Mouse (Mus musculus): ENCODE results near the gene Tmtc1. TPM values are rescaled to one million over a fixed set of nuclear protein-coding genes. Genes with fewer than 3 reads are reported as not detected.

Gene Tmtc1
- total and polyA plus RNA-seq, 2 experiments: 0.16 to 0.46 TPM

GRCm38 (mm10) chr6:148338326-148338957 is 105.7 kb downstream of the Tmtc1 start:
- no peaks in the 10 kb centered on the region for H3K4me1 ChIP-seq (ENCODE audit: control insufficient read depth, insufficient read depth, low read length)
- WGBS: 91% methylated on average over 3 of the region's 3 CpGs
- no peaks in the 10 kb centered on the region for H3K36me3 ChIP-seq (ENCODE audit: control insufficient read depth, insufficient read depth, low read length)
- no peaks in the 10 kb centered on the region for H3K79me2 ChIP-seq (ENCODE audit: control insufficient read depth, insufficient read depth, low read length)
- H3K9ac ChIP-seq (ENCODE audit: low read depth, low read length): no peak overlapping the region
- H3K27ac ChIP-seq (replicated peaks; ENCODE audit: insufficient read depth, low read depth, low read length): no peak overlapping the region
- DNase-seq (ENCODE audit: extremely low read depth, low read depth, low spot score): no peak
- H3K27me3 ChIP-seq (ENCODE audit: control insufficient read depth, insufficient read depth, low read length): no peaks in the 10 kb centered on the region
- H3K4me3 ChIP-seq (ENCODE audit: insufficient read depth, low read depth, low read length): no peak overlapping the region
- TF ChIP-seq CTCF (IDR thresholded peaks at IDR 0.05; ENCODE audit: low read depth, low read length) (no peak), POLR2A (IDR thresholded peaks at IDR 0.05; ENCODE audit: extremely low read depth, insufficient read depth, low read length) (no peak)

- H3K9ac ChIP-seq (ENCODE audit: low read depth, low read length): no peak overlapping the region
- H3K27me3 ChIP-seq (ENCODE audit: control insufficient read depth, insufficient read depth, low read length): no peaks in the 10 kb centered on the region
- H3K4me1 ChIP-seq (ENCODE audit: control insufficient read depth, insufficient read depth, low read length): no peaks in the 10 kb centered on the region
- no peak for DNase-seq (ENCODE audit: extremely low read depth, low read depth, low spot score)
- TF ChIP-seq POLR2A (IDR thresholded peaks at IDR 0.05; ENCODE audit: extremely low read depth, insufficient read depth, low read length) (no peak), CTCF (IDR thresholded peaks at IDR 0.05; ENCODE audit: low read depth, low read length) (no peak)
- H3K4me3 ChIP-seq (ENCODE audit: insufficient read depth, low read depth, low read length): no peak overlapping the region
- H3K27ac ChIP-seq (replicated peaks; ENCODE audit: insufficient read depth, low read depth, low read length): no peak overlapping the region
- no peaks in the 10 kb centered on the region for H3K79me2 ChIP-seq (ENCODE audit: control insufficient read depth, insufficient read depth, low read length)
- H3K36me3 ChIP-seq (ENCODE audit: control insufficient read depth, insufficient read depth, low read length): no peaks in the 10 kb centered on the region
These were observed 107.8 kb downstream of the Tmtc1 start for GRCm38 (mm10) chr6:148336290-148336955.

GRCm38 (mm10) chr6:148331916-148332315 is 112.3 kb downstream of the Tmtc1 start:
- H3K27ac ChIP-seq (replicated peaks; ENCODE audit: insufficient read depth, low read depth, low read length): no peak overlapping the region
- no peak for TF ChIP-seq POLR2A (IDR thresholded peaks at IDR 0.05; ENCODE audit: extremely low read depth, insufficient read depth, low read length)
- TF ChIP-seq CTCF (IDR thresholded peaks at IDR 0.05; ENCODE audit: low read depth, low read length): no peak
- H3K4me3 ChIP-seq (ENCODE audit: insufficient read depth, low read depth, low read length): no peak overlapping the region
- DNase-seq (ENCODE audit: extremely low read depth, low read depth, low spot score): no peak
- H3K4me1 ChIP-seq (ENCODE audit: control insufficient read depth, insufficient read depth, low read length): no peaks in the 10 kb centered on the region
- H3K79me2 ChIP-seq (ENCODE audit: control insufficient read depth, insufficient read depth, low read length): no peaks in the 10 kb centered on the region
- H3K36me3 ChIP-seq (ENCODE audit: control insufficient read depth, insufficient read depth, low read length): no peaks in the 10 kb centered on the region
- no peak overlapping the region for H3K9ac ChIP-seq (ENCODE audit: low read depth, low read length)
- H3K27me3 ChIP-seq (ENCODE audit: control insufficient read depth, insufficient read depth, low read length): no peaks in the 10 kb centered on the region
- WGBS: 90% methylated on average over 2 of the region's 2 CpGs

GRCm38 (mm10) chr6:148329976-148330375 is 114.2 kb downstream of the Tmtc1 start:
- Histone ChIP-seq H3K36me3 (ENCODE audit: control insufficient read depth, insufficient read depth, low read length) (no peaks in the 10 kb centered on the region), H3K27ac (replicated peaks; ENCODE audit: insufficient read depth, low read depth, low read length) (no peak overlapping the region), H3K79me2 (ENCODE audit: control insufficient read depth, insufficient read depth, low read length) (no peaks in the 10 kb centered on the region), H3K4me1 (ENCODE audit: control insufficient read depth, insufficient read depth, low read length) (no peaks in the 10 kb centered on the region), H3K27me3 (ENCODE audit: control insufficient read depth, insufficient read depth, low read length) (no peaks in the 10 kb centered on the region), H3K9ac (ENCODE audit: low read depth, low read length) (no peak overlapping the region), H3K4me3 (ENCODE audit: insufficient read depth, low read depth, low read length) (no peak overlapping the region)
- TF ChIP-seq POLR2A (IDR thresholded peaks at IDR 0.05; ENCODE audit: extremely low read depth, insufficient read depth, low read length) (no peak), CTCF (IDR thresholded peaks at IDR 0.05; ENCODE audit: low read depth, low read length) (no peak)
- no peak for DNase-seq (ENCODE audit: extremely low read depth, low read depth, low spot score)

GRCm38 (mm10) chr6:148328928-148329327 is 115.3 kb downstream of the Tmtc1 start:
- no peaks in the 10 kb centered on the region for H3K4me1 ChIP-seq (ENCODE audit: control insufficient read depth, insufficient read depth, low read length)
- DNase-seq (ENCODE audit: extremely low read depth, low read depth, low spot score): no peak
- no peak overlapping the region for H3K9ac ChIP-seq (ENCODE audit: low read depth, low read length)
- no peaks in the 10 kb centered on the region for H3K27me3 ChIP-seq (ENCODE audit: control insufficient read depth, insufficient read depth, low read length)
- H3K27ac ChIP-seq (replicated peaks; ENCODE audit: insufficient read depth, low read depth, low read length): no peak overlapping the region
- no peaks in the 10 kb centered on the region for H3K36me3 ChIP-seq (ENCODE audit: control insufficient read depth, insufficient read depth, low read length)
- no peak overlapping the region for H3K4me3 ChIP-seq (ENCODE audit: insufficient read depth, low read depth, low read length)
- WGBS: 93% methylated on average over 2 of the region's 2 CpGs
- TF ChIP-seq POLR2A (IDR thresholded peaks at IDR 0.05; ENCODE audit: extremely low read depth, insufficient read depth, low read length) (no peak), CTCF (IDR thresholded peaks at IDR 0.05; ENCODE audit: low read depth, low read length) (no peak)
- no peaks in the 10 kb centered on the region for H3K79me2 ChIP-seq (ENCODE audit: control insufficient read depth, insufficient read depth, low read length)

GRCm38 (mm10) chr6:148328130-148328529 is 116.1 kb downstream of the Tmtc1 start:
- no peak overlapping the region for H3K4me3 ChIP-seq (ENCODE audit: insufficient read depth, low read depth, low read length)
- H3K9ac ChIP-seq (ENCODE audit: low read depth, low read length): no peak overlapping the region
- 90% methylated on average over 6 of the region's 6 CpGs for WGBS
- TF ChIP-seq POLR2A (IDR thresholded peaks at IDR 0.05; ENCODE audit: extremely low read depth, insufficient read depth, low read length): no peak
- TF ChIP-seq CTCF (IDR thresholded peaks at IDR 0.05; ENCODE audit: low read depth, low read length): no peak
- no peak overlapping the region for H3K27ac ChIP-seq (replicated peaks; ENCODE audit: insufficient read depth, low read depth, low read length)
- H3K4me1 ChIP-seq (ENCODE audit: control insufficient read depth, insufficient read depth, low read length): no peaks in the 10 kb centered on the region
- no peak for DNase-seq (ENCODE audit: extremely low read depth, low read depth, low spot score)
- no peaks in the 10 kb centered on the region for H3K27me3 ChIP-seq (ENCODE audit: control insufficient read depth, insufficient read depth, low read length)
- H3K36me3 ChIP-seq (ENCODE audit: control insufficient read depth, insufficient read depth, low read length): no peaks in the 10 kb centered on the region
- no peaks in the 10 kb centered on the region for H3K79me2 ChIP-seq (ENCODE audit: control insufficient read depth, insufficient read depth, low read length)

Measured in liver, adult 2 months (tissue).